Mouse (Mus musculus) heart, postnatal 0 days (tissue): ENCODE results near the gene Lrrc15.

ENCODE experiments used
- CTCF ChIP-seq: IDR thresholded peaks from 2 replicates; pipeline ENCODE4 v1.5.1; 2016; ENCODE audit warnings: antibody characterized with exemption, control low read depth, low read depth
- EP300 ChIP-seq: IDR thresholded peaks from 2 replicates; pipeline ENCODE4 v1.6.1; 2016; ENCODE audit warnings: antibody characterized with exemption, low read depth

DNA sequence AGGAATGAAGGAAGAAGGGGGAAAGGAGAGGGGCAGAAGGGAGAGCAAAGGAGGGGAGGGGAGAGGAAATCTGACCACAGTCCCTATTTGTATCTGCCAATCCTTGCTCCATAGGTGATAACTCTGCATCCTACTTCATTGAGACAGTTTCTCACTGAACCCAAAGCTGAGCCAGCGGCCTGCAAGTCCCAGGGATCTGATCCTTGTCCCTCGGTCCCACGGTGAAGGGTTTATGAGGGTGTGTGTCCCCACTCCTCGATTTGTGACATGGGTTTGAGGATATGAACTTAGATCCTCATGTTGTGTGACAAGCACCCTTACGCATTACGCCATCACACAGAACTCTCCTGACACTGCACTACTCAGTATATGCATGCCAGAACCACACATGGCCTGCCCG, 12.1 kb upstream of the Lrrc15 start:
- no peak for TF ChIP-seq EP300
- TF ChIP-seq CTCF: no peak
